Mouse (Mus musculus): Measurements from ENCODE around the gene Carmil2.

Carmil2 gene

DNA sequence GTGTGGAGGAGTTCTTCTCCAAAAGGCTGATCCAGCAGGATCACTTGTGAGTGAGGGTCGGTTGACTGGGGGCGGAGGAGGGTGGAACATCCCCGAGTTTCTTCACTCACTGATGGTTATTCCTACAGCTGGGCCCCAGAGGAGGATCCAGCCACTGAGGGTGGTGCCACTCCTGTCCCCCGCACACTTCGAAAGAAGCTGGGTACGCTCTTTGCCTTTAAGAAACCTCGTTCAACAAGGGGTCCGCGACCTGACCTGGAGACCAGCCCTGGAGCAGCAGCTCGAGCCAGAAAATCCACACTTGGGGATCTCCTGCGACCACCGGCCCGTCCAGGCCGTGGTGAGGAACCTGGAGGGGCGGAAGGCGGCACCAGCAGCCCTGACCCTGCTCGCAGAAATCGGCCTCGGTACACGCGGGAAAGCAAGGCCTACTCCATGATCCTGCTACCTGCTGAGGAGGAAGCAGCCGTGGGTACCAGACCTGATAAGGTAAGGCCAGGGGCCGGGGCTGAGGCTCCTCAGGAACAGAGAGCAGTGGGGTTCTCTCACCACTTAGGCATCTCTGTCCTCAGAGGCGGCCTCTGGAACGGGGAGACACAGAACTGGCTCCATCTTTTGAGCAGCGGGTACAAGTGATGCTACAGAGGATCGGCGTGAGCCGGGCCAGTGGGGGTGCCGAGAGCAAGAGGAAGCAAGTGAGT, 9.2 kb downstream of the Carmil2 start:
- no peak for DNase-seq (ENCODE audit: low spot score in 2 of 2)

DNA sequence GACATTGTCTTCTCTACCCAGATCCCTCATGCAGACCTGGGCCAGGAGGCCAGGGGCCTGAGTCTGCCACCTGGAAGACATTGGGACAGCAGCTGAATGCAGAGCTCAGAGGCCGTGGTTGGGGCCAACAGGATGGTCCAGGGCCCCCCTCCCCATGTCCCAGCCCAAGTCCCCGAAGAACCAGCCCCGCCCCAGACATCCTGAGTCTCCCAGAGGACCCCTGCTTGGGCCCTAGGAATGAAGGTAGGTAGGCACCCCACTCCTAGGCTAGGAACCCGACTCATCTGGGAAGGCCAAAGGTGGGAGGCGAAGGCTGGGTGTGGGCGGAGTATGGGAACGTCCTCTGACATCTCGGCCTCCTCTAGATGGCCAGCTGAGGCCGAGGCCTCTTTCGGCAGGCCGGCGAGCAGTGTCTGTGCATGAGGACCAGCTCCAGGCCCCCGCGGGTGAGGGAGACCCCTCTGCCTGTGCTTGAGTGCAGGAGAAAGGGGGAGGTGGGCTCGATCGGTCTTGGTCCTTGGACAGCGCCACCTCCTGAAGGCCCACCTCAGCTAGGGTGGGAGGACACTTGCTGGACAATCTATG, 11.2 kb downstream of the Carmil2 start:
- DNase-seq (ENCODE audit: low spot score in 2 of 2): no peak

DNA sequence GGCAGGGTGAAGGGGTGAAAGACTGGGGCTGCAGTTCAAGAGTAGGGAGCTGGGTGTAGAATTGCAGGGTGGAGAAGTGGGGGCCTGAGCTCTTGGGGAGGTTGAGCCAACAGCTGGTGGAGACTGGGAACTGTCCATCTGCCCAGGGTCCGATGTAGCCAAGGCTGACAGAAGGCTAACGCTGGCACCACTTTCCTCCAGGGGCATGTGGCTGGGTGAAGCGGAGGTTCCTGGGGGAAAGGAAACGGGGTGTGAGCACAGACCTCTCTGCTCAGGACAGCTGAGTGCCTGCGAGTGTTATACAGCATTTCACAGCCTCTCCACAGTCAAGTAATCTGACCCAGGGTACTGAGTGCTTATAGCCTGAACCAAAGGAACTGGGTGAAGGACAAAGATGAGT, 12.7 kb downstream of the Carmil2 start:
- no peak for DNase-seq (ENCODE audit: low spot score in 2 of 2)

DNA sequence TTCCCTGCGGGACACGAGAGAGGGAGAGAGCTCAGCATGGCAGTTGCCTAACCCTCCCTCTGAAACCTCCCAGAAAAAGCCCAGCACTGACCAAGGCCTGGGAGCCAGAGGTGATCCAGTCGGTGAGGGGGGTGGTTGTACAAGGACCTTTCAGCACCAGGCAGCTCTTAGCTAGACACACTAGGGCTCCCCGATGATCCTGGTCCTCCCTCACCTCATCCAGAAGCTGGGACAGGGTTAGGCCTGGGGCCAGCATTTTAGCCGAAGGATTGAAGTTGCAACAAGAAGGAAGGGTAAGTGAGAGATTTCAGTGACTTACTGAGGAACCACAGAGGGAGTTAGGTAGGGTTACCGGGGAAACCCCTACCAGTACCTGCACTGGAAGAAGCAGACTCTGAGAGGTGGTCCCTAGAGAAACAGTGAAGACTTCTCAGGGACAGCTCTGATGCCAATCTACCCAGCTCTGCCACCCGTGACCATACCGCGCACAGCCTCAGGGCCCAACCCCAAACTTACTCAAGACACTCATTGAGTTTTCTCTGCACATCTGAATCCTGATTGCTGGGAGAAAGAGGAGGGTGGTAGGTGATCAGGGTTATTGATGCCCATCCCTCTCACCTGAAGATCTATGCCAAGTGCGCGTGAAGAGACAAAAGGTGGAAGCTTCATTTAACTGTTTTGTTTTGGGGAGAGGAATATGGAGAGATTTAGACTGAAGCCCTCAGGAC, 13.6 kb downstream of the Carmil2 start:
- DNase-seq (ENCODE audit: low spot score in 2 of 2): no peak

DNA sequence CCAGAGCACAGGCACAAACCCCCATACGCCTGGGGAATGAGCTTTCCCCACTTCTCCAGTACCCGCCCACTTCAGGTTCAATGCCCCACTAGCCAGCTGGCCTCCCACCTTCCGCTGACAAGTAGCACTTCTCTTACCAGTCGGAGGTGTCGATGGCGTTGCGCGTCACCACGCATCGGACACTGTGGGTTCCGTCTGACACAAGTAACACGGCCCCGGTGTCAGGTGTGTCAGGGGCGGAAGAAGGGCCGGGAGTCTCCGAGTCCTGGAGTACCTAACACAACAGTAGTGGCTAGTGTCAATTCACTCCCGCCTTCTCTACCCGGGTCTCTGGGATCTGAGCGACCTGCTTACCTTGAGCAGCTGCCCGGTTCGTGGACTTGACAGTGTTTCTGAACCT, 14.5 kb downstream of the Carmil2 start:
- peak in 1 of 2 experiments; percentile 34 for DNase-seq (ENCODE audit: low spot score in 2 of 2)

DNA sequence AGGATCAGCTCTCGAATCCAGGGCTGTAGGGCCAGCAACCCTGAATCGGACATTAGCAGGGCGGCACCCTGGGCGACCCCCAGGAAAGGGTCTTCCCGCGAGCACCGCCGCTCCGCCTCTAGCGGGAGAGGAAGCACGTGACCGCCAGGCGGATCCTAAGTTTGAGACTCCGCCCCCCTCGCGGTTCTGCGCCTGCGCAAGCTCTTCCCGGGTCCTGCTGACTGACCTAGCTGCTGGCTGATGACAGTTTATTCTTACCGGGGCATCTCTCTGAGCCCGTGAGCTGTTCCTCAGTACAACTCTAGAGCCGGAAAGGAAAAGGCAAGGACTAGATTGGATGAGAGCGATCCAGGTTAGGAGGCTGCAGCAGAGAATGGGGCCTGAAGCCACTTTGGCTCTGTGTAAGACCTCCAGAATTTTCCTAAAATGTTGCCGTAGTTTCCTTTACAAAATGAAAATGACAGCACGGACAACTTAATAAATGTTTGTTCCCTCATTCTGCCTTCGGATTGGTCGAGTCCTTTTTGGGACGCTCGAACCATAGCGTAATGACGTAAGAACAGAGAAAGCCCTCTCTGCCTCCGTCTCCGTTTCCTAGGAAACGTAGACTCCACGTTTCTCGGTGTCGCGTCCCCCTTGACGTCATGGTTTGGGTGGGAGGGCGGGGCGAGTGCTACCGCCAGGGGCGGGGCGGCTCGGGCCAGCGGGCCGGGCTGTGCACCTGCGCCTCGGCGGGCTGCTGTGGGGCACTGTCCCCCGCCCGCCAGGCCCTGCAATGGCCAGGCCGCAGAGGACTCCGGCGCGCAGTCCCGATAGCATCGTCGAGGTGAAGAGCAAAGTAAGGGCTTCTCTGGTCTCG, 15.1 kb downstream of the Carmil2 start, which contains the start of the genes Acd and Pard6a:
Acd (minus strand) TSS at position 137 of the 859 bp plus-strand sequence.
Pard6a (plus strand) TSS at position 183 of the 859 bp plus-strand sequence.
- DNase-seq (ENCODE audit: low spot score in 2 of 2): peak; percentile 94

DNA sequence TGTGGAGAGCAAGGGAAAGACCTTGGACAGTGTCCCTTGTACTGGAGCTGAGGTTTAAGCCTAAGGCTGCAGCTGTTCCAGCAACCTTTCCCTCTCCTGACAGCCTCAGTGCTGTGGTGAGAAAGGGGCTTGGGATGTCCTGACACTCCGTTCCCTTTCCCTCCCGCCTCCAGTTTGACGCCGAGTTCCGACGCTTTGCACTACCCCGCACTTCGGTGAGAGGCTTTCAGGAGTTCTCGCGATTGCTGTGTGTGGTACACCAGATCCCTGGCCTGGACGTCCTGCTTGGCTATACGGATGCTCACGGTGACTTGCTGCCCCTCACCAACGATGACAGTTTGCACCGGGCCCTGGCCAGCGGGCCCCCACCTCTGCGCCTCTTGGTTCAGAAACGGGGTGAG, 15.9 kb downstream of the Carmil2 start:
- DNase-seq (ENCODE audit: low spot score in 2 of 2): no peak

DNA sequence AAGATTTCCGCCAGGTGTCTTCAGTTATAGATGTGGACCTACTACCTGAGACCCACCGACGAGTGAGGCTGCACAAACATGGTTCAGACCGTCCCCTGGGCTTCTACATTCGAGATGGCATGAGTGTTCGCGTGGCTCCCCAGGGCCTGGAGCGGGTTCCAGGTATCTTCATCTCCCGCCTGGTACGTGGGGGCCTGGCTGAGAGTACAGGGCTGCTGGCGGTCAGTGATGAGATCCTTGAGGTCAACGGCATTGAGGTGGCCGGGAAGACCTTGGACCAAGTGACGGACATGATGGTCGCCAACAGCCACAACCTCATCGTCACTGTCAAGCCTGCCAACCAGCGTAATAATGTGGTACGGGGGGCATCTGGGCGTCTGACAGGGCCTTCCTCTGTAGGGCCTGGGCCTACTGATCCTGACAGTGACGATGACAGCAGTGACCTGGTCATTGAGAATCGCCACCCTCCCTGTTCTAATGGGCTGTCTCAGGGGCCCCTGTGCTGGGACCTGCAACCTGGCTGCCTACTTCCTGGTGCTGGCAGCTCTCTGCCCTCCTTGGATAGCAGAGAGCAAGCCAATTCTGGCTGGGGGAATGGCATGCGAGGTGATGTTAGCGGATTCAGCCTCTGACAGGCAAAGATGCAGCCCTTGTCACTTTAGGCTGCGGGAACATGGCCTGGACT, 16.8 kb downstream of the Carmil2 start:
- no peak for DNase-seq (ENCODE audit: low spot score in 2 of 2)

DNA sequence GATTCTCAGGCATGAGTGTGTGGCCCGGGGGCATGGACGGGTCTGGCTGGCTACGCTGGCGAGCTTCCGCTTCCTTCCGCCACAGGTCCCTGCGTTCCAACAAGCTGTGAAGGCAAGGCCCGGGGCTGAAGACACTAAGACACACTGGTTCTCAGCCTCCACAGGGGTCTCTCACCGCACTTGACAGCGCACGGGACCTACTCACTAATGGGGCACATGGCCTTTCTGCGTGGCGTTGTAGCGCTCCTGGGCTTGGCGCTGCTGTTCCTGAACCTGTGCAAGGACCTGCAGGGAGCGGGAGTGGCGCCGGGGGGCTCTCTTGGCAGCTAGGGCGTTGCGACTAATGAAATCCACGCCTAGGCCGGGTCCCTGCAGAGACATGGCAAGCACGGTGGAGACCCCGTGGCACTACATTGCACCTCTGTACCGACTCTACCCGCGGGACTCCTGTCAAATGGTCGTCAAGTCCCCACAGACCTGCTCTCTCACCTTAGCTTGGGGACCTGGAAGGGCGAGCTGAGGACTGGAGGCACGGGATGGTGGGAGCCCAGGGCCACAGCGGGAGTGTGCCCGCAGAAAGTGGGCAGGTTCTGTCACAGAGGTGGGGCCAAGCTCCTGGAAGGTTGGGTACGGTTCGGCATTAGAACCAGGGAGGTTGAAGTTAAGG, 18.2 kb downstream of the Carmil2 start:
- no peak for DNase-seq (ENCODE audit: low spot score in 2 of 2)

DNA sequence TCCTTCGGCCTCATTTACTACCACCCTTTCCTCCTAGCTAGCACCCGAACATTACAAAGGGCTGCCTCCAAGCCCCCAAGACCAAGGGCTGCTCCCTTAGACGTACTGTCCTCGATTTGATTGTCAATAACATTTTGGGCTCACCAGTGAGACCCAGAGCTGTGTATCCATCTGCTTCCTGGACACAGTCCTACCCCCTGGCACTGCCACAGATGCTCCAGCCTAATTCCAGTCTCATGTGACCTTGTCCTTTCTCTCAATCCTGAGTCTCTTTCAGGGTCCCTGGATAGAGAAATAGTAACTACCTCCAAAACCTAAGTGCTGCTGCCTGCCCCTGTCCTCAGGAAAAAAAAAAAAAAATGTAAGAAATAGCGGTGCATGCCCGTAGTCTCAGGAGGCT, 18.9 kb downstream of the Carmil2 start:
- no peak for DNase-seq (ENCODE audit: low spot score in 2 of 2)

DNA sequence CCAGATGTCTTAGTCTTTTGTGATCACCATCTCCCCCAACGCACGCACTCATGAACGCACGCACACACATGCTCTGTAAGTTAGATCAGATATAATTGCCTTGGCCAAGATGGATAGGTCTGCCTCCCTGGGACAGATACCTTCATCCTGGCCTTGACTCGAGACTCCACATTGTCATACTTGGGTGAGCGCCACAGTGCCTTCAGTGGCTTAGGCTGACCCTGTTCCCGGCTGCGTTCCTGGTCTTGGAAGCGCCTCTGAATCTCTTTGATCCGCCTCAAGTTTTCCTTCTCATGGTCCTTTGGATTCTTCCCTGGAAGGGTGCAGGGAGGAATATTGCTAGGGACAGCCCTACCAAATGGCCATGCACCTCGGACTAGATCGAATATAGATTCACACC, 20.4 kb downstream of the Carmil2 start:
- no peak for DNase-seq (ENCODE audit: low spot score in 2 of 2)

DNA sequence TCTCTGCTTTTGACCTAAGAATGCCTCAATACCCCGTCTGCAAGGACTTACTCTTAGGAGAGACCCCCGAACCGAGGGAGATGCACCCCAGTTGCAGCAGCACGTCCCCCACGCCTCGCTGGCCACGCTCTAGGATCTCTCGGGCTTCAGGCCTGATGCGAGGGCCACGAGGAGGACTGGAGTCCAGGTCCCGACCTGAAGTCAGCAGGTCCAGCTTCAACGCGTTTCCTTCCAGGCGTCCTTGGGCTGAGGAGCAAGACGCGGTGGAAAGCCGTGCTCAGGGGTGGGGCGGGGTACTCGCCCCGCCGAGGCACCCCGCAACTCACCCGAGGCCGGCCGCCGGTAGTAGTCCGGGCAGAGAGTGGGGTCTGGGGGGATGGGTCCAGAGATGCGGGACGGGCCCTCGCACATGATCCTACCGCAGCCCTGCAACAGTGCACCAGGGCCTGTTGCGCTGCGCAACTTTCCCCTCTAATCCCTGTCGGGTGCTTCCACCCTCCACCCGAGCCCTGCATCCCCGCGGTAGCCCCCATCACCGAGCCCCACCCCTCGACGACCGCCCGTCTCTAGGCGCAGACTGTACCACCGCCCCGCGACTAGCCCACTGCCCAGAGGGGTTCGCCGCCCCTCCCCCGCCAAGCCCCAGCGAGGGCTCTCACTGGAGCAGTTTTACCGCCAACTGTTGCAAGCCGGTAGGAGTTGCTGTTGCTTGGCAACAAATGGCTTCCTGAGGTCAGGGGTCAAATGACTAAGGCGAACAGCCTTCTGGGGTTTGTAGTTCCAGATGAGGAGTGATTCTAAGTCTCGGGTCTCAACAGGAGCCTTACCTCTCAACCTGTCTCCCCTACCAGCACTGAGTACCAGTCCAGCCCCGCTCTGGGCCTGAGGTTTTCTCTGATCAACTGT, 21.7 kb downstream of the Carmil2 start, which contains the start of the genes 4933405L10Rik and Enkd1:
4933405L10Rik (plus strand) TSS at position 158 of the 906 bp plus-strand sequence.
Enkd1 (minus strand) TSS at position 713 of the 906 bp plus-strand sequence.
- DNase-seq (ENCODE audit: low spot score in 2 of 2): peak; percentile 72 to 82

DNA sequence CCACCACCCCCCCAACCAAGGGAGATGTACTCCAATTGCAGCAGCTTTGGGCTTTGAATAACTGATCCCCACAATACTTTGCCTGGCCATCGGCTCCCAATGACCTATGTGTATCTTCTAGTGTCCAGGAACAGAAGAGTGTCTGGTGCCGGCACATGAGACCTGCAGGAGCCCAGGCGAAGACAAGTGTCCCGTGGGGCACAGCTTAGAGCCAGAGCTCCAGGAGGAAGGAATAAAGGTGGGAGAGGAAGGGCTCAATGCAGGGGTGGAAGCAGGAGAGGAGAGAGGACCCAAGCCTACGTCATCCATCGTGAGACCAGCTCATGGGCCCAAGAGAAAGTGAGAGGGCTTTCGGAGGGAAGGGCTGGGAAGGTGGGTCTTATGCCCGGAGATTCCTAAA, 22.6 kb downstream of the Carmil2 start:
- no peak for DNase-seq (ENCODE audit: low spot score in 2 of 2)

DNA sequence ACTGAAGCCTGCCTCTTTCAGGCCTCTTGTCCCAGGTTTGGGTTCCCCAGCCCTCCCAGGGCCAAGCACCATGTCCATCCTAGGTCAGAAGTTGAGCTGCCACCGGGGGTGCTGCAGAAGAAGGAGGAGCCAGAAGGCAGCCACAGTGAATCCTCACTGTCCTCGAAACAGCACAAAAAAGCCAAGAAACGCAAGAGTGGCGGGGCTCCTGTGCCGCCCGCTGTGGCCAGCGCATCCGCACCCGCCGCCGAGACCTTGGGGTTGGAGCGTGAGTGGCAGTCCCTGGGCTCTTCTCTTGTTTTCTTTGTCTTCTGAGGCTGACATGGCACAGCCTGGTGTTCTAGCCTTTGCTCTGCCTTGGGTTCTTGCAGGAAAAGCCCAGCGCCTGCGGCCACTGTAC, 23.2 kb downstream of the Carmil2 start:
- DNase-seq (ENCODE audit: low spot score in 2 of 2): no peak

DNA sequence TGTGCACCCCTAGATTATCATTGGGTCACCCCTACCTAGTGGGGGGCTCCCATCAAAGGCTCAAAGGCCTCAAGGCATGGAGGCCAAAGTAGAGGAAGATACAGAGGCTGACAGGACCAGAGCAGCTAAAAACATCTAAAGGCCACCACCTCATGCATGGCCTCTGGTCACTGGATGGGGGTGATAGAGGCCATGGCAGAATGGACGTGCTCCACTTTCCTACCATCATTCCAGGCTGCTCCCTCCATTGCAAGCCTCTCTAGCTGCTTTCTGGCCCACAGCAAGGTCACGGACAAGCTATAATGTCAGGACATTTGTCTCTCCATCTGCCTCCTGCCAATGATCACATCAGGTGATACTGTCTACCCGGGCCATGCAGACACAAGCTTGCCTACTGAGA, 26.2 kb downstream of the Carmil2 start:
- DNase-seq (ENCODE audit: low spot score in 2 of 2): no peak

DNA sequence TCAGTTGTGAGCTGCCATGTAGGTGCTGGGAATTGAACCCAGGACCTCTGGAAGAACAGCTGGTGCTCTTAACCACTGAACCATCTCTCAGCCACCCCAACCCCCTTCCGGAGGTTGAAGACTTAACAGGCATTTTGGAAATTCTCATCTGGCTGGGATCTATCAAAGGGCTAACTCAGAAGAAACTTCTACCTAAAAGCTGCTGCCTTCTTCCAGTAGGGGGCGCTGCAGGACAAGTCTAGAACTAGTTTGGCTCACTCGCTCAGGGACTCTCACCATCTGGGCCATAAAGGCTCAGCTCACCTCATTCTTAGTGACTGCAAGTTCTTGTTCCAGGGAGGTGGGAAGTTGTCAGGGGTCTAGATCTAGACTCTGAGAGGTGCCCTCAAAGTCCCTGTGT, 28.1 kb downstream of the Carmil2 start:
- DNase-seq (ENCODE audit: low spot score in 2 of 2): peak; percentile 79 to 86

DNA sequence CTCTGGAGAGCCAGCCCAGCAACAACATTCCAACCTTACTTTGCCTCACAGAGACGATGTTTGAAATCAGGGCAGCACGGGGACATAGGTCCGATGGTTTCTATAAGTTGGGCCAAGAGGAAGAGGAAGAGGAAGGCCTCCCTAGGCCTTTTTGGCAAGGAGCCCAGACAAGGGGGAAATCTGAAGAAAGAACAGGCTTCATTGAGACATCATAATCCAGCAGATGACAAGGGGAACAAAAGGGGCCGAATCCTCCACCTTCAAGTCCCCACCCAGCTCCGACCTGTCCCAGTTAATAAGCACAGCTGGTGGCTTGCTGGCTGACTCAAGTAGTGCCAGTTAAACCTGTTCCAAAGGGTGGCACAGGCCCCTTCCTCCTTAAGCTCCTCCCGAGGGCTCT, 29.0 kb downstream of the Carmil2 start:
- DNase-seq (ENCODE audit: low spot score in 2 of 2): no peak

DNA sequence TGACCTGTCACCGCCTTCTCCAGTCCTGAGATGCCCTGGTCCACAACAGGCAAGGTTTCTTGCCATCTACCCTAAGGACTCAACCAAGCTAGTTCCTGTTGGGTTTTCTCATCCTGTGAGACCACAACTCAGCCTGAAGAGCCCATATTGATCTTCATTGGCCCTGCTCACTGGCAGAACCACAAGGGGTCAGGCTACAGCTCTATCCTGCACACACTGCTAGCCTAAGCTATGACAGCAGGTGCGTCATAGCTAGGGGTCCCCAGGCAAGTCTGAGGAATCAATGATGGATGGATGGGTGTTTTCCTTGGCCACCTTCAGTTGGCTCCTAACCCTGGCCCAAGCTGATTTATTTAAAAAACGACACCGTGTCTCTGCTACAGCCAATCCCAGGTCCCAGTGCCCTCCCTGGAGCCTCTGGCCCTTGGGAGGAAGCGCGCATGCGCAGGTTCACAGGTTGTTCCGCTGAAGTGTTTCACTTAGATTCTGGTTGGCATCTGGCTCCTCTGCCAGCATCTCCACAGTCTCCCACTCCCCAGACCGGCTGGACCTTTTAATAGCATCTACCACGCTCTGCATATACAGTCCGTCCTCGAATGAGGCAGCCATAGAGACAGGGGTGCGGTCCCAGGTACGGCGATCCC, 30.4 kb downstream of the Carmil2 start:
- no peak for DNase-seq (ENCODE audit: low spot score in 2 of 2)

DNA sequence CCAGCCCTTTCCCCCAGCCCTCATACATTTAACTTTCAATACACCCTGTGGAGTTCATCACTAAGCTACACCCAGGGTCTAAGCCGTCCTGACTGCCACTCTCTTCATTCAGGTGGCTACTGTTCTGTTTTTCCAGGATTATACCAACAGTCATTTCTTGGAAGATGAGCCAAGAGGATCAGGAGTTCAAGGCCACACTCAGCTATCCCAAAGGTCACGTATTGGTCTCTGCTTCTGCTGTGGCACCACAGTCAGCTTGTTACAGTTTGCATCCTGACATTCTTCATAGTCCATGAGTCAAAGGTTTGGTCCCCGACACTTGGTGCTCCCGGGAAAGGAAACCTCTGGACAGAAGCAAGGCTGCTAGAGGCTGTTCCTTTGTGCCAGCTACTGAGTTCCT, 33.6 kb downstream of the Carmil2 start:
- no peak for DNase-seq (ENCODE audit: low spot score in 2 of 2)
